Comparison of ENCODE assay signal across 7 mouse cellular contexts in the genomic region with DNA sequence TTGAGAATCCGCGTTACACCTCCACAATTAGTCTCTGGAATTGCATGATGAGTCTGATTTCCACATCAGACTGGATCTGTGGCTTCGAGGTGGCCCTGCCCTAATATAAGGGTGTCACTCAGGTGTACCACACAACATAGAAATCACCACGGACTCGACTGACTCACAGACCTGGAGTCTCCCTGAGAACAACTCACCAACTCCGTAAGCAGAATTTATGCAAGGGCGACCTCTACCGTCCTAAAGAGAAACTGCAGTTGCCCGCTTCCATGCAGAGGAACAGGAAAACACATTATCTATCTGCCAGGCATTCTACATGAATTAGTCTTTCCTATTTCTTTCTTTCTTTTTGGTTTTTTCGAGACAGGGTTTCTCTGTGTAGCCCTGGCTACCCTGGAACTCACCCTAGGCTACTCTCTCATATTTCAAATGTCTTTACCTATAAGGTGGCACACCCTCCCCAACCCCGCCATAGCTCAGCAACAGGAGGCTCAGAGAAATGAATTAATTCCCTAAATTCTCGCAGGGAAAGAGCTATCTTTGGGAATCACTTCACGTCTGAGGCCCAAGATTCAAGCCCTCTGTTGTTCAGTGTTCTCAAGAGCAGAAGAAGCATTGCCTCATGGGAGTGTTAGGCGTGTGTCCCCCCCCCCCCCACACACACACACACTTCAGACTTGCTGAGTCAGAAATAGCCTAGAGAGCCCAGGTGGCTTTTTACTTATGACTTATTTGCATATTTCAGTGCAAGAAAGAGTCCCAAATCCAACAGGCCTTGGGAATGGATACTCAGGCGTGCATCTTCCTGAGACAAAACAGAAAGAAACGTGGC. TPM values are rescaled to one million over a fixed set of nuclear protein-coding genes. Genes with fewer than 3 reads are reported as not detected.
DNase-seq lines count a peak whose midpoint lies in the region; ATAC-seq lines count a peak whose summit lies in the region.

No protein-coding gene starts in this region.

- no peaks in the 10 kb centered on the region for H3K9me3 ChIP-seq in embryonic facial prominence, embryonic 12.5 days
- H3K9me3 ChIP-seq in limb, embryonic 10.5 days (replicated peaks): no peaks in the 10 kb centered on the region
- no peaks in the 10 kb centered on the region for H3K9me3 ChIP-seq in midbrain, embryonic 13.5 days

- no peaks in the 10 kb centered on the region for H3K27me3 ChIP-seq in embryonic facial prominence, embryonic 12.5 days
- H3K27me3 ChIP-seq in limb, embryonic 10.5 days (ENCODE audit: low read depth, poor library complexity, severe bottlenecking): no peaks in the 10 kb centered on the region
- no peaks in the 10 kb centered on the region for H3K27me3 ChIP-seq in midbrain, embryonic 13.5 days

- peak overlapping the region; percentile 39 for H3K4me3 ChIP-seq in embryonic facial prominence, embryonic 12.5 days
- H3K4me3 ChIP-seq in limb, embryonic 10.5 days: peak overlapping the region; percentile 60
- H3K4me3 ChIP-seq in midbrain, embryonic 13.5 days (replicated peaks): peak overlapping the region; percentile 30

- 0 out of 2 replicates have a peak overlapping the region, but pooled peaks have one; percentile 42 for H3K9ac ChIP-seq in embryonic facial prominence, embryonic 12.5 days
- peak overlapping the region; percentile 49 for H3K9ac ChIP-seq in midbrain, embryonic 13.5 days (replicated peaks)

- H3K4me1 ChIP-seq in embryonic facial prominence, embryonic 12.5 days: peaks cover 12% of the 10 kb centered on the region
- peaks cover 13% of the 10 kb centered on the region for H3K4me1 ChIP-seq in limb, embryonic 10.5 days
- H3K4me1 ChIP-seq in midbrain, embryonic 13.5 days (replicated peaks): peaks cover 11% of the 10 kb centered on the region

- no peaks in the 10 kb centered on the region; the same call in 1 of the 2 replicates for H3K36me3 ChIP-seq in embryonic facial prominence, embryonic 12.5 days
- H3K36me3 ChIP-seq in limb, embryonic 10.5 days: peaks cover 19% of the 10 kb centered on the region
- peaks cover 14% of the 10 kb centered on the region for H3K36me3 ChIP-seq in midbrain, embryonic 13.5 days

- peak; percentile 76 for DNase-seq in adrenal gland, postnatal 25 days
- peak; percentile 78 to 94 for DNase-seq in heart, adult 18-20 months
- peak; percentile 89 for DNase-seq in kidney, adult 18-20 months
- DNase-seq in limb, embryonic 10.5 days (ENCODE audit: low spot score): peak; percentile 87
- DNase-seq in spleen, adult 12 weeks (ENCODE audit: low spot score): peak; percentile 73

- ATAC-seq in embryonic facial prominence, embryonic 12.5 days (ENCODE audit: insufficient number of reproducible peaks, insufficient read depth, low FRiP score, low TSS enrichment): 0 out of 2 replicates have a peak, but pooled peaks have one; percentile 57
- ATAC-seq in midbrain, embryonic 13.5 days: peak; percentile 77

- H3K4me2 ChIP-seq in embryonic facial prominence, embryonic 12.5 days (replicated peaks): peak overlapping the region; percentile 54
- H3K4me2 ChIP-seq in midbrain, embryonic 13.5 days (replicated peaks): peak overlapping the region; percentile 52

- WGBS in embryonic facial prominence, embryonic 12.5 days: 15% methylated on average over 16 of the region's 16 CpGs
- 13% methylated on average over 16 of the region's 16 CpGs for WGBS in limb, embryonic 10.5 days
- WGBS in midbrain, embryonic 13.5 days: 17% methylated on average over 16 of the region's 16 CpGs

- H3K27ac ChIP-seq in embryonic facial prominence, embryonic 12.5 days: no peak overlapping the region
- peak overlapping the region; percentile 81 for H3K27ac ChIP-seq in limb, embryonic 10.5 days
- H3K27ac ChIP-seq in midbrain, embryonic 13.5 days: no peak overlapping the region; the same call in 1 of the 2 replicates

RNA-seq across cellular contexts. Expression of gene Sap18b, which starts 7.7 kb away (rescaled TPM):
- 190 and 199 TPM in 2 replicates for total RNA-seq in adrenal gland, postnatal 25 days (2021)
- 368 and 387 TPM in 2 replicates for polyA plus RNA-seq in embryonic facial prominence, embryonic 12.5 days (2016; fragmentation: Nextera tagmentation; extraction: Ambion mirVana)
- 10 to 100 TPM; 90.8 to 97.5 TPM for total RNA-seq in heart, adult 18-20 months (2021)
- 387 and 427 TPM in 2 replicates for polyA plus RNA-seq in limb, embryonic 10.5 days (2016; fragmentation: Nextera tagmentation; extraction: Ambion mirVana)
- polyA plus RNA-seq in midbrain, embryonic 13.5 days (2015; fragmentation: Nextera tagmentation; extraction: Ambion mirVana): 252 and 266 TPM in 2 replicates

RNA-seq across cellular contexts. Expression of gene Slc38a7, which starts 20.5 kb away (rescaled TPM):
- 25.6 and 29.4 TPM in 2 replicates for total RNA-seq in adrenal gland, postnatal 25 days (2021)
- 15.9 and 16.7 TPM in 2 replicates for polyA plus RNA-seq in embryonic facial prominence, embryonic 12.5 days (2016; fragmentation: Nextera tagmentation; extraction: Ambion mirVana)
- total RNA-seq in heart, adult 18-20 months (2021): 10 to 100 TPM; 10.7 to 11.3 TPM
- 14.7 and 17.9 TPM in 2 replicates for polyA plus RNA-seq in limb, embryonic 10.5 days (2016; fragmentation: Nextera tagmentation; extraction: Ambion mirVana)
- polyA plus RNA-seq in midbrain, embryonic 13.5 days (2015; fragmentation: Nextera tagmentation; extraction: Ambion mirVana): 22.7 and 25.3 TPM in 2 replicates

RNA-seq across cellular contexts. Expression of gene Cnot1, which starts 25.6 kb away (rescaled TPM):
- total RNA-seq in adrenal gland, postnatal 25 days (2021): 199 and 203 TPM in 2 replicates
- 83.9 and 91.4 TPM in 2 replicates for polyA plus RNA-seq in embryonic facial prominence, embryonic 12.5 days (2016; fragmentation: Nextera tagmentation; extraction: Ambion mirVana)
- total RNA-seq in heart, adult 18-20 months (2021): 100 to 1,000 TPM in 1 of 2 experiments, 10 to 100 TPM in 1; 99.8 to 110 TPM
- polyA plus RNA-seq in limb, embryonic 10.5 days (2016; fragmentation: Nextera tagmentation; extraction: Ambion mirVana): 107 and 119 TPM in 2 replicates
- 52.1 and 52.7 TPM in 2 replicates for polyA plus RNA-seq in midbrain, embryonic 13.5 days (2015; fragmentation: Nextera tagmentation; extraction: Ambion mirVana)

RNA-seq across cellular contexts. Expression of gene Got2, which starts 55.5 kb away (rescaled TPM):
- total RNA-seq in adrenal gland, postnatal 25 days (2021): 121 and 127 TPM in 2 replicates
- 181 and 185 TPM in 2 replicates for polyA plus RNA-seq in embryonic facial prominence, embryonic 12.5 days (2016; fragmentation: Nextera tagmentation; extraction: Ambion mirVana)
- total RNA-seq in heart, adult 18-20 months (2021): 100 to 1,000 TPM; 729 to 736 TPM
- 185 and 197 TPM in 2 replicates for polyA plus RNA-seq in limb, embryonic 10.5 days (2016; fragmentation: Nextera tagmentation; extraction: Ambion mirVana)
- 165 and 176 TPM in 2 replicates for polyA plus RNA-seq in midbrain, embryonic 13.5 days (2015; fragmentation: Nextera tagmentation; extraction: Ambion mirVana)
